Mouse (Mus musculus) right cerebral cortex, postnatal 25 days (tissue): ENCODE data around the gene Cyp2d10.

ENCODE experiments used
- DNase-seq: peaks from one replicate; pipeline ENCODE4 v3.0.0; 2022

The Cyp2d10 gene

DNA sequence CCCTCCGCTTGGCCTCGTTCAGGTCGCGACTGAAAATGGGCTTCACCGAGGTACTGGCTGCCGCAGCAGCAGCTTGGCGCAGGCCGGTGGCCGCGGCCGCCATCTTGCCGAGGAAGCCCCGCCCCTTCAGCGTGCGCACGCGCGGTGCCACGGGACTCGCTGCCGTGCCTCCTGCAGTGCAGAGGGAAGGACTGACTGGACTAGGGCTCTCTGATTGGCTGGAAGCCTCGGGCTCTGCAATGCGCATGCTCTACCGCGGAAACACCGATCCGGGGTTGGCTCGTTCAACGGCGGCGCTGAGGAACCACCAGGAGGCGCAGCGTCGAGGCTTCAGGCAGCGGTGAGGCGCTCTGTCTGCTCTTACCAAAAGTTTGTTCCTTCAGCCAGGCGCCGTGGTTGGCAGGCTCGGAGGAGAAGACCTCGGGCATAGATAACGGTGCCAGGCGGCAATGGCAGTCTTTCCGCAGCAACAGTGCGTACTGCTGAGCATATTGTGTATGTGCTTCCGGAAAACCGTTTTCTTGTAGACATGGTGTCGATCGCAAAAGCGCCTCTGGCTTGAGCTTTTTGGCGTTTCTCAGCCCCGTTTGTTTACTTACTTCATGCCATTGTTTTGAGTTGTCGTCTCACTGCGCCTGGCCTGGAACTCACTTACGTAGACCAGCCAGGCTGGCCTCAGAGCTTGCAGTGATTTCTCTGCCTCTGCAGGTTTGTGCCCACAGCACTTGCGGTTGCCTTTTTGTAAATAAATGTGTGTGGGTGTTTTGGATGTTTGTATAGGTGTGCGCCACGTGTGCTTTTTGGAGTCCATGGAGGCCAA, 52.7 kb downstream of the Cyp2d10 start, which contains the start of gene Ndufa6:
Gene Ndufa6, minus strand, starts transcription at position 197 of the 820 bp plus-strand sequence.
- DNase-seq, result peak; percentile 96

DNA sequence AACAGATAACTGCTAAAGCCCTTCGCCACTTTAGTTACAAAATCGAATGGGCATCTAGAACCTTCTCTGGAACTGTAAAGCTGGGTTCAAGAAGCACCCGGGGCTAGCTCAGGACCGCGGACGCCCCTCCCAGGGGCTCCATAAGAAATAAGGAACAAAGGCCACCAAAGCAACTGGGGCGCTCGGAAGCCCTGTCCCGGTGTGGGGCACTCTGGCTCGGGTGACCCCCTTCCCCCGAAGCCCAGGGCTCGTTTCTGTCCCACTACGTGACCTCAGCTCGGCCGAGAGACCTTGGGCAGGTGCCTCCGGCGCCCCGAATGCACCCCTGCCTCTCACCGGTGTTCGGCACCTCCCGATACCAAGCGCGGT, 53.3 kb downstream of the Cyp2d10 start:
- DNase-seq, result no peak

DNA sequence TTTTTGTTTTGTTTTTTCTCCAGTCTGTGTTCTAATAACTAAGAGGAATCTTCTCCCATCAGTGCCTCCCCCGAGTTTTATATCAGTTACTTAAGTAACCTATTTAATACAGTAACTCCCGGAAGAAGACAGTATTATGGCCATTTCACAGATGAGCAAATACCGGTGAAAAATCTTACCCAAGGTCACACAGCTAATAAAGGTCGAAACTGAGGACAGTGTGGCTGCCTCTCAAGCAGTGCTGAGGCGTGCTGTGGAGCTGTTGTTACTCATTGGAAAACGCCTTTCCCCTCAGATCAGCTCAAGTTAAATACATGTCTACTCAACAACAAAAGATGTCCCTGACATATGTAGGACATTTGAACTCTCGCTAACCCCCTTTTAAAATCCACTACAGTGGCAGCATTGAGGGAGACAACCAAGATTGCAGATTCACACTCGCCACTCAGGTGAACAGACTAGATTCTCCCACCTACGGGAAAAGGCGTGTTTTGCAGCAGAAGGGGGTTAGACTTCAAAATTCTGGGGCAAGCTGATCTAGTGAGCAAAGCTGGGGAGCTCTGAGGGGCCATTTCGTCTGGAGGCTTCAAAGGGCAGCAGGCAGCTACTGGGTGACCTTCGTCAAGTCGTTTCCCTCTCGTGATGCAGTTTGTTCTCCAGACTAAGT, 53.8 kb downstream of the Cyp2d10 start:
- no peak for DNase-seq
